Mouse (Mus musculus) hindbrain, embryonic 12.5 days (tissue): ENCODE results near the gene Zmat3. TPM values are rescaled to one million over a fixed set of nuclear protein-coding genes. Genes with fewer than 3 reads are reported as not detected.
A peak's percentile ranks its signal among the peaks of the same experiment; 100 is the strongest.

Source experiments
- ATAC-seq: fragments of 200-750 bp; cut with Nextera tagmentation; 2 replicates; pipeline ENCODE4 v1.8.0; 2017; ENCODE audit warnings: moderate TSS enrichment; ENCODE audit not compliant: low FRiP score
- H3K27ac ChIP-seq: fragments of 300-500 bp; sonication (generic); 2 replicates; pipeline ENCODE4 v1.5.1; 2016; ENCODE audit warnings: mild to moderate bottlenecking
- H3K27me3 ChIP-seq: fragments of 300-500 bp; sonication (generic); 2 replicates; pipeline ENCODE4 v1.6.1; 2016; ENCODE audit warnings: mild to moderate bottlenecking
- H3K36me3 ChIP-seq: fragments of 300-500 bp; sonication (generic); 2 replicates; pipeline ENCODE4 v1.6.1; 2016; ENCODE audit warnings: mild to moderate bottlenecking
- H3K4me1 ChIP-seq: fragments of 300-500 bp; sonication (generic); 2 replicates; pipeline ENCODE4 v1.6.1; 2016
- H3K4me2 ChIP-seq: fragments of 300-500 bp; sonication (generic); replicated peaks from 2 replicates; pipeline ENCODE4 v1.6.1; 2016; ENCODE audit warnings: mild to moderate bottlenecking
- H3K4me3 ChIP-seq: fragments of 300-500 bp; sonication (generic); 2 replicates; pipeline ENCODE4 v1.5.1; 2016; ENCODE audit warnings: mild to moderate bottlenecking
- H3K9ac ChIP-seq: fragments of 300-500 bp; sonication (generic); 2 replicates; pipeline ENCODE4 v1.6.1; 2016; ENCODE audit warnings: mild to moderate bottlenecking, moderate library complexity
- H3K9me3 ChIP-seq: fragments of 300-500 bp; sonication (generic); replicated peaks from 2 replicates; pipeline ENCODE4 v1.6.1; 2016; ENCODE audit warnings: mild to moderate bottlenecking
- WGBS: fragments of 180-500 bp; shearing (Covaris S2); methylation state at CpG from one replicate; pipeline ENCODE4 v1.1.7; 2016; 5-methylcytosine and 5-hydroxymethylcytosine counted together
- polyA plus RNA-seq: library from polyadenylated mRNA; unstranded; fragments of >200 nt; fragmentation: Nextera tagmentation; extraction: Ambion mirVana; gene quantifications from 2 replicates; pipeline ENCODE4 v1.2.1, GENCODE M21; 2016

Gene Zmat3
- 9.4 and 10.1 TPM in 2 replicates for polyA plus RNA-seq

DNA sequence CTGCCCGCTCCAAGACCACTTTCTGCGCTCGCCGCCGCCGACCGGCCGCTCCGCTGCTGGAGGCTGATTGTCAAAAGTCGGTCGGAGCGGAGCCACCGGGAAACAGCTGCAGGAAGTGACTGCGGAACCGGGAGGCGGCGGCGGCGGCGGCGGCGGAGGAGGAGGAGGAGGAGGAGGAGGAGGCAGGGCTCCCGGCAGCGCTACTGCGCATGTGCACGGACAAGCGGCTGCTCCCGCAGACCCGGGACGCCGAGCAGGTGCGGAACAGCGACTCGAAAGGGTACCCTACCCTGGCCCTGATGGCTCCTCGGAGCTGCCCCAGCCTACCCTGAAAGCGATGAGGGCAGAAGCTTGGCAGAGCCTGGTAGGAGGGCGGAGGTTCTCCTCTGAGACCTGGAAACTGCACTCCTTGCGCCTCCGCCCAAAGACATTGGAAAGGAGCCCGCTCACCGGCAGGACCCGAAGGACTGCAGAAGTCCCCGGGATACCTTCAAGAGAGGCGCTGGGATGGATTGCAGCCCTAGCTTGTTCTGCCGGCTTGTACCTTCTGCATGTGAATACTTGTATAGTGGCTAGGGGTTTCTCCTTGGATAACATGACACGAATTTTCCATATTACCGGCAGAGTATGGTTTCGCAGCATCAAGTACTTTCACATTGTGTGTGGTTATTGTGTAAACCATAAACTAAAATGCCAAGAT is at the start of gene Zmat3:
Zmat3 (minus strand) TSS at position 469 of the 700 bp plus-strand sequence.
- WGBS = 4% methylated on average over 40 of the region's 48 CpGs

DNA sequence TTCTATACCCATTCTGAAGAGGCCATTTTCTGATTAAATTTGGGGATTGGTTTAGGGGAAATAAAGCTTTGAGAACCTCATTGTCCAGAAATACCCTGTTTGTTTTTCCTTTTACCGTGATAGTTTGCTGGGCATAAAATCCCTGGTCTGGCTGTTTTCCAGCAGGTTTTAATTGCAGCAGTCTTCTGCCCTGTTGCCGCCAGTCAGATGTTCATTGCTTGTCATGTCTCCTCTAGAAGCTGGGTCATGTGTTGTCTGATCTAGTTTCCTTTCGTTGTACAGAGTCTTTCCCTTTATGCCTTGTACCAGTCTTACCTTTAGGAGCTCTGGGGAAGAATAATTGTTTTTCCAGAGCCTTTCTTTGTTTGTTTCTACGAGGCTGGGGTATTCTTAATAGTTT is 48.6 kb upstream of the Zmat3 start:
- Histone ChIP-seq H3K36me3 (no peaks in the 10 kb centered on the region), H3K4me1 (peaks cover 15% of the 10 kb centered on the region; the same call in 1 of the 2 replicates), H3K4me3 (no peak overlapping the region), H3K4me2 (no peak overlapping the region), H3K9me3 (no peaks in the 10 kb centered on the region), H3K9ac (no peak overlapping the region), H3K27me3 (no peaks in the 10 kb centered on the region), H3K27ac (no peak overlapping the region)
- WGBS = 55% methylated on average over 4 of the region's 4 CpGs
- no peak for ATAC-seq

More for the DNA sequence above, at the start of gene Zmat3:
- peak within 1 kb of the TSS; percentile 75 for H3K4me2 ChIP-seq
- peak; percentile 88 for ATAC-seq
- peaks cover 21% of the 10 kb centered on the region for H3K4me1 ChIP-seq
- H3K36me3 ChIP-seq = no peaks in the 10 kb centered on the region
- no peaks in the 10 kb centered on the region for H3K27me3 ChIP-seq
- no peaks in the 10 kb centered on the region for H3K9me3 ChIP-seq
- peak within 1 kb of the TSS; percentile 91 for H3K27ac ChIP-seq
- H3K9ac ChIP-seq = peak within 1 kb of the TSS; percentile 90
- H3K4me3 ChIP-seq = peak within 1 kb of the TSS; percentile 88

DNA sequence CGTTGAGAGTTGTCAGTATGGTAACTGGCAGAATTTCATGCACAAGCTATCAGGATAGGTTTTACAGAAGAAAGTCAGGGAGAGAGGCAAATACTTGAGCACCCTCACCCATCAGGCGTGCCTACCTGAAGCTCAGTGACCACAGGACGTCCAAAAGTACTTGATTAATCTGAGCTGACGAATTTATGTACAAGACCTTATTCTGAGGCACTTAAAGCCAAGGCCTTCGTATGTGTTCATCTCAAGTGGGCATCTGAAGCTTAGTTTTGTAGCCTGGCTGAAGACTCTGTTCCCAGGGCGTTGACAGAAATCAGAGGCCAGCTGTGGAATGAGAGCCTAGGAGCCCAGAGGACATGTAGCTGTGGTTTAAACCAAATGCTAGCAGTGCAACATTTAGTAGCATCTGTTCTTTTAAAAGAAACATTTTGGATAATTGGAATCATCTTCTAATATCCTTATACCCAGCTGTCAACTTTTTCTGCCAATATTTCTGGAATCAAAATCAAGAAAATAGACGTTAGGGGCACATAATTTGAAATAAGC is 46.8 kb upstream of the Zmat3 start:
- Histone ChIP-seq H3K27me3 (no peaks in the 10 kb centered on the region), H3K9me3 (no peaks in the 10 kb centered on the region), H3K4me1 (peaks cover 15% of the 10 kb centered on the region; the same call in 1 of the 2 replicates), H3K4me3 (no peak overlapping the region), H3K9ac (no peak overlapping the region), H3K4me2 (no peak overlapping the region), H3K36me3 (no peaks in the 10 kb centered on the region), H3K27ac (no peak overlapping the region)
- no peak for ATAC-seq
- 81% methylated on average over 7 of the region's 7 CpGs for WGBS

GRCm38 (mm10) chr3:32408811-32409273 is 43.0 kb upstream of the Zmat3 start:
- no peaks in the 10 kb centered on the region for H3K36me3 ChIP-seq
- 93% methylated on average over 3 of the region's 3 CpGs for WGBS
- no peak overlapping the region for H3K4me2 ChIP-seq
- no peaks in the 10 kb centered on the region for H3K9me3 ChIP-seq
- H3K27me3 ChIP-seq = no peaks in the 10 kb centered on the region
- ATAC-seq = no peak
- no peak overlapping the region for H3K4me3 ChIP-seq
- H3K4me1 ChIP-seq = peaks cover 3% of the 10 kb centered on the region; the same call in 1 of the 2 replicates
- no peak overlapping the region for H3K9ac ChIP-seq
- no peak overlapping the region for H3K27ac ChIP-seq

DNA sequence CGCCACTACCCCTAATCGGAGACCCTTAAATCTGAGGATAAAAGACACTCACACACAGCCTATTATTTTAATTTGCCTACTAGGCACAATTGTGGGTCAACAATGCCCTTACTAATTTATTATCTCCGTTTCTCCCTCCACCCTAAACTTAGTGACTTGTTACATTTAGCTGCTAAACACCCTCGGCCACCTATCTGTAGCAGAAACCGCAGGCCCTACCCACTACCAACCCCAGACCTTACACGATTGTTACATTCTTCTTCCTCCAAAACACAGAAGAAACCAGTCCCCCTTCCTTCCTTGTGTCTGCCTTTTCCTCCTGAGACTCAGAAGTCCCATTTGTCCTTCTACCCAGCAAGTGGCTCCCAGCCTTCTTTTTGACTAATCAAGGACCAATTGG is 41.0 kb upstream of the Zmat3 start:
- Histone ChIP-seq H3K36me3 (no peaks in the 10 kb centered on the region), H3K9me3 (no peaks in the 10 kb centered on the region), H3K4me3 (no peak overlapping the region), H3K27ac (no peak overlapping the region), H3K27me3 (no peaks in the 10 kb centered on the region), H3K4me2 (no peak overlapping the region), H3K9ac (no peak overlapping the region), H3K4me1 (0 out of 2 replicates have a peak, but pooled peaks cover 2% of the 10 kb centered on the region)
- ATAC-seq = no peak
- WGBS = 88% methylated on average over 6 of the region's 6 CpGs

- no peak overlapping the region for H3K27ac ChIP-seq
- ATAC-seq = no peak
- WGBS = 100% methylated on average over 1 of the region's 1 CpGs
- H3K4me2 ChIP-seq = no peak overlapping the region
- H3K27me3 ChIP-seq = no peaks in the 10 kb centered on the region
- H3K9me3 ChIP-seq = no peaks in the 10 kb centered on the region
- peaks cover 6% of the 10 kb centered on the region; the same call in 1 of the 2 replicates for H3K4me1 ChIP-seq
- H3K4me3 ChIP-seq = no peak overlapping the region
- H3K9ac ChIP-seq = no peak overlapping the region
- no peaks in the 10 kb centered on the region for H3K36me3 ChIP-seq
These were observed 39.9 kb upstream of the Zmat3 start for GRCm38 (mm10) chr3:32405699-32406098.

GRCm38 (mm10) chr3:32402990-32403885 is 37.4 kb upstream of the Zmat3 start:
- no peak overlapping the region for H3K4me3 ChIP-seq
- peaks cover 27% of the 10 kb centered on the region for H3K4me1 ChIP-seq
- H3K9me3 ChIP-seq = no peaks in the 10 kb centered on the region
- H3K9ac ChIP-seq = no peak overlapping the region
- H3K27me3 ChIP-seq = no peaks in the 10 kb centered on the region
- ATAC-seq = no peak
- H3K4me2 ChIP-seq = no peak overlapping the region
- WGBS = 82% methylated on average over 7 of the region's 7 CpGs
- no peaks in the 10 kb centered on the region for H3K36me3 ChIP-seq
- H3K27ac ChIP-seq = no peak overlapping the region

GRCm38 (mm10) chr3:32401591-32401990 is 35.8 kb upstream of the Zmat3 start:
- no peak for ATAC-seq
- Histone ChIP-seq H3K27me3 (no peaks in the 10 kb centered on the region), H3K9ac (no peak overlapping the region), H3K4me1 (peaks cover 27% of the 10 kb centered on the region), H3K4me3 (no peak overlapping the region), H3K4me2 (no peak overlapping the region), H3K9me3 (no peaks in the 10 kb centered on the region), H3K36me3 (no peaks in the 10 kb centered on the region), H3K27ac (no peak overlapping the region)
- 78% methylated on average over 3 of the region's 3 CpGs for WGBS

- no peak overlapping the region for H3K27ac ChIP-seq
- H3K9me3 ChIP-seq = no peaks in the 10 kb centered on the region
- H3K27me3 ChIP-seq = no peaks in the 10 kb centered on the region
- no peak for ATAC-seq
- 65% methylated on average over 2 of the region's 2 CpGs for WGBS
- no peaks in the 10 kb centered on the region for H3K36me3 ChIP-seq
- 0 out of 2 replicates have a peak overlapping the region, but pooled peaks have one; percentile 29 for H3K9ac ChIP-seq
- H3K4me2 ChIP-seq = no peak overlapping the region
- peaks cover 31% of the 10 kb centered on the region for H3K4me1 ChIP-seq
- H3K4me3 ChIP-seq = no peak overlapping the region
These were observed 34.1 kb upstream of the Zmat3 start for GRCm38 (mm10) chr3:32399931-32400330.

DNA sequence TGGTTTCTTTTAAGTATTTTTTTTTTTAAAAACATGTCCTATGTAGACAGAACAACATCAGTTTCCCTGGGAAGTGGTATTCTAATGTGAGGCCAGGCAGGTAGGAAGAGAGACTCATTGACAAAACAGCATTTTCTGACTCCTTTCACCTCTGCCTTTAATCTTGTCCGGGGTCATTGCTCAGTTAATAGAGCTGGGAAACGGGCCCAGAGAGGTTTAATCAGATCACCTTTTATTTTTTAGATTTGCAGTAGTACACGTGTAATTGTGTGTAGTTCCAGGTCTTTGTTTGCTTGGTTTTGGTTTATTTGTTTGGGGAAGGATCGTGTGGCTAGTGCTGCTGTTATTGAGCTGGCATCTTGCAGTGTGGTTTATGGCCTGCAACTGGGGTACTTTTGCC is 33.6 kb upstream of the Zmat3 start:
- Histone ChIP-seq H3K4me3 (no peak overlapping the region), H3K4me2 (no peak overlapping the region; the same call in 1 of the 2 replicates), H3K9me3 (no peaks in the 10 kb centered on the region), H3K4me1 (peaks cover 31% of the 10 kb centered on the region), H3K36me3 (no peaks in the 10 kb centered on the region), H3K27ac (no peak overlapping the region), H3K27me3 (no peaks in the 10 kb centered on the region), H3K9ac (no peak overlapping the region)
- WGBS = 58% methylated on average over 4 of the region's 4 CpGs
- ATAC-seq = no peak

GRCm38 (mm10) chr3:32398623-32399022 is 32.8 kb upstream of the Zmat3 start:
- Histone ChIP-seq H3K9ac (no peak overlapping the region), H3K9me3 (no peaks in the 10 kb centered on the region), H3K27ac (no peak overlapping the region), H3K27me3 (no peaks in the 10 kb centered on the region), H3K36me3 (no peaks in the 10 kb centered on the region), H3K4me3 (peak overlapping the region; percentile 7; the same call in 1 of the 2 replicates), H3K4me1 (peaks cover 31% of the 10 kb centered on the region), H3K4me2 (peak overlapping the region; percentile 66)
- ATAC-seq = no peak
- 49% methylated on average over 4 of the region's 4 CpGs for WGBS

DNA sequence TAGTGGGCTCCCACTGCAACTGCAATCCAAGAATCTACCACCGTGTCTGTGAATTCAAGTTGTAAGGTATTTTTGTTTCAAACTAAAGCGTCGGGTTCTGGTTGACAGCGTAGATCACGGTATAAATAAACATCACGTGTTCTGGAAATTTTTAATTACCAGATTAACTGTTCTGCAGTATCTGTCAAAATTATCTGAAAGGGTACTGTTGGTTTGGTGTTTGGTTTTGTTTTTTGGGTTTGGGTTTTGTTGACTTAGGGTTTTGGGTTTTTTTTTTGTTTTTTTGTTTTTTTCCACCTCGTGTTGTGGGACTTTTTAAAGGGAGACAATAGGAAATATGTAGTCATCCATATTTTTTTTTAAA is 32.3 kb upstream of the Zmat3 start:
- peak overlapping the region; percentile 97 for H3K9ac ChIP-seq
- under 1% methylated on average over 7 of the region's 7 CpGs for WGBS
- no peak for ATAC-seq
- H3K4me1 ChIP-seq = peaks cover 31% of the 10 kb centered on the region
- H3K27me3 ChIP-seq = no peaks in the 10 kb centered on the region
- H3K36me3 ChIP-seq = no peaks in the 10 kb centered on the region
- peak overlapping the region; percentile 95 for H3K4me3 ChIP-seq
- peak overlapping the region; percentile 66 for H3K4me2 ChIP-seq
- peak overlapping the region; percentile 97 for H3K27ac ChIP-seq
- H3K9me3 ChIP-seq = no peaks in the 10 kb centered on the region
